Mouse (Mus musculus): Measurements from ENCODE around the gene Tcta.
A peak's percentile ranks its signal among the peaks of the same experiment; 100 is the strongest.

GRCm38 (mm10) chr9:108278697-108279450 lies 27.1 kb downstream of the Tcta start:
- TF ChIP-seq CTCF (IDR thresholded peaks at IDR 0.05), result peak; percentile 78
- no peak for TF ChIP-seq EP300 (IDR thresholded peaks at IDR 0.05)
